Mouse (Mus musculus): ENCODE measurements around the gene Srgap2. TPM values are rescaled to one million over a fixed set of nuclear protein-coding genes. Genes with fewer than 3 reads are reported as not detected.

Gene Srgap2
- polyA plus RNA-seq, 1 experiment from 2014 or later, result 18.6 TPM

GRCm38 (mm10) chr1:131473631-131474118 is 53.5 kb downstream of the Srgap2 start:
- H3K4me3 ChIP-seq, result no peak overlapping the region
- H3K4me1 ChIP-seq (replicated peaks), result no peaks in the 10 kb centered on the region; the same call in 1 of the 2 replicates
- no peaks in the 10 kb centered on the region for H3K27me3 ChIP-seq (replicated peaks)
- no peak for ATAC-seq (ENCODE audit: insufficient number of reproducible peaks, low FRiP score)
- no peak overlapping the region for H3K27ac ChIP-seq (ENCODE audit: poor library complexity, severe bottlenecking)
- H3K4me2 ChIP-seq, result no peak overlapping the region
- H3K36me3 ChIP-seq, result no peaks in the 10 kb centered on the region
- no peaks in the 10 kb centered on the region for H3K9me3 ChIP-seq (replicated peaks)
- no peak overlapping the region for H3K9ac ChIP-seq

DNA sequence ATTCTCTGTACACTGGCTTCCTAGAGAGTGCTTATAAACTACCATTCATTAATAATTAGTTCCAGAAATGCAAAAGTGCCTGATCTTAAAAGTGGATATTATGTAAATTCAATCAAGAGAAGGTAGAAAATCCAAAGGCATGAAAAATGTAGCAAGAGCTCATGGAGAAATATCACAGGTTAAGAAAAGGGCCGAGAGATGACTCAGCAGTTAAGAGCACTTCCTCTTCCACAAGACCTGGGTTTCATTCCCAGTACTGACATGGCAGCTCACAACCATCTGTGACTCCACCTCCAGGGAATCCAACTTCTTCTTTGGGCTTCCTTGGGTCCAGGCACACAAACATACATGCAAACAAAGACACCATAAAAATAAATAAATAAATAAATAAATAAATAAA is 56.6 kb downstream of the Srgap2 start:
- Histone ChIP-seq H3K4me3 (no peak overlapping the region), H3K36me3 (no peaks in the 10 kb centered on the region), H3K27ac (ENCODE audit: poor library complexity, severe bottlenecking) (no peak overlapping the region), H3K9ac (no peak overlapping the region), H3K27me3 (replicated peaks) (no peaks in the 10 kb centered on the region), H3K4me1 (replicated peaks) (peaks cover 10% of the 10 kb centered on the region; the same call in 1 of the 2 replicates), H3K4me2 (no peak overlapping the region), H3K9me3 (replicated peaks) (no peaks in the 10 kb centered on the region)
- no peak for ATAC-seq (ENCODE audit: insufficient number of reproducible peaks, low FRiP score)
- 74% methylated on average over 1 of the region's 1 CpGs for WGBS

- 86% methylated on average over 4 of the region's 4 CpGs for WGBS
- no peak for ATAC-seq (ENCODE audit: insufficient number of reproducible peaks, low FRiP score)
Observed at GRCm38 (mm10) chr1:131465855-131466254, 61.3 kb downstream of the Srgap2 start.

DNA sequence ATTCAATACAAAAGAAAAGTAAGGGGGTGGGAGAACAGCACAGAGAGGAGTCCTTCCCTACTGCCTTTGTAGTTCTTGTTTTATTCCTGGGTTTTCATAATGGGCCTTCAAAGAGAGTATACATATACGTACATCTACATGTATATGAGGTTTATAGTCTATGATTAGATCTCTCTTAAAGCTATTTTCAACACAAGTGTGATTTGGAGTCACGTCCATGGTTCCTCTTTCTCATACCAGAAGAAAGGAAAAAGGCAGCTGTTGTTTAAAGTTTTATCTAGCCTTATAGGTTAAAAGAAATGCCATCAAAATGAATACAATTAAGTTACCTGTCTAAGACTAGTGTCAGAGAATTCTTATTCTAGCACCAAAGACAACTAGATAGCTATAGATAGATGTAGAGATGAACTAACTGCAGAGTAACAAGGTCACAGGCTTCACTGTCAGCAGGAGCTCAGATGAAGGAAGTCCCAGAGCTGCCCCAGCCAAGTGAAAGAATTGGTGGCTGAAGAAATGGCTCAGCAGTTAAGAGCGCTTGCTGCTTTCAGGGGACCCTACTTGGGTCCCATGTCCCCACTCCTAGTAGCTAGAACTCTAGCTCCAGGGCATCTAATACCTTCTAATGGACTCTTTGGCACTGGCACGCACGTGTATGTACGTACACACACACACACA is 63.1 kb downstream of the Srgap2 start:
- Histone ChIP-seq H3K9ac (no peak overlapping the region), H3K4me1 (replicated peaks) (peaks cover 15% of the 10 kb centered on the region), H3K36me3 (no peaks in the 10 kb centered on the region), H3K9me3 (replicated peaks) (no peaks in the 10 kb centered on the region), H3K4me3 (no peak overlapping the region), H3K27ac (ENCODE audit: poor library complexity, severe bottlenecking) (no peak overlapping the region), H3K4me2 (no peak overlapping the region), H3K27me3 (replicated peaks) (no peaks in the 10 kb centered on the region)
- WGBS, result 93% methylated on average over 6 of the region's 6 CpGs
- no peak for ATAC-seq (ENCODE audit: insufficient number of reproducible peaks, low FRiP score)

More at GRCm38 (mm10) chr1:131465855-131466254, 61.3 kb downstream of the Srgap2 start:
- H3K4me2 ChIP-seq, result no peak overlapping the region
- no peaks in the 10 kb centered on the region for H3K9me3 ChIP-seq (replicated peaks)
- no peak overlapping the region for H3K9ac ChIP-seq
- no peak overlapping the region for H3K4me3 ChIP-seq
- H3K4me1 ChIP-seq (replicated peaks), result peaks cover 15% of the 10 kb centered on the region
- no peaks in the 10 kb centered on the region for H3K27me3 ChIP-seq (replicated peaks)
- no peak overlapping the region for H3K27ac ChIP-seq (ENCODE audit: poor library complexity, severe bottlenecking)
- no peaks in the 10 kb centered on the region for H3K36me3 ChIP-seq

GRCm38 (mm10) chr1:131462541-131463067 is 64.5 kb downstream of the Srgap2 start:
- no peak overlapping the region for H3K27ac ChIP-seq (ENCODE audit: poor library complexity, severe bottlenecking)
- ATAC-seq (ENCODE audit: insufficient number of reproducible peaks, low FRiP score), result no peak
- H3K36me3 ChIP-seq, result no peaks in the 10 kb centered on the region
- no peak overlapping the region for H3K4me3 ChIP-seq
- no peaks in the 10 kb centered on the region for H3K9me3 ChIP-seq (replicated peaks)
- H3K4me2 ChIP-seq, result no peak overlapping the region
- 80% methylated on average over 1 of the region's 1 CpGs for WGBS
- H3K9ac ChIP-seq, result no peak overlapping the region
- H3K4me1 ChIP-seq (replicated peaks), result peaks cover 12% of the 10 kb centered on the region
- H3K27me3 ChIP-seq (replicated peaks), result no peaks in the 10 kb centered on the region

GRCm38 (mm10) chr1:131460914-131461530 is 66.1 kb downstream of the Srgap2 start:
- no peaks in the 10 kb centered on the region for H3K27me3 ChIP-seq (replicated peaks)
- H3K9me3 ChIP-seq (replicated peaks), result no peaks in the 10 kb centered on the region
- ATAC-seq (ENCODE audit: insufficient number of reproducible peaks, low FRiP score), result no peak
- no peak overlapping the region for H3K9ac ChIP-seq
- 48% methylated on average over 1 of the region's 1 CpGs for WGBS
- H3K36me3 ChIP-seq, result no peaks in the 10 kb centered on the region
- H3K4me1 ChIP-seq (replicated peaks), result peaks cover 7% of the 10 kb centered on the region
- no peak overlapping the region for H3K27ac ChIP-seq (ENCODE audit: poor library complexity, severe bottlenecking)
- H3K4me2 ChIP-seq, result no peak overlapping the region
- no peak overlapping the region for H3K4me3 ChIP-seq

DNA sequence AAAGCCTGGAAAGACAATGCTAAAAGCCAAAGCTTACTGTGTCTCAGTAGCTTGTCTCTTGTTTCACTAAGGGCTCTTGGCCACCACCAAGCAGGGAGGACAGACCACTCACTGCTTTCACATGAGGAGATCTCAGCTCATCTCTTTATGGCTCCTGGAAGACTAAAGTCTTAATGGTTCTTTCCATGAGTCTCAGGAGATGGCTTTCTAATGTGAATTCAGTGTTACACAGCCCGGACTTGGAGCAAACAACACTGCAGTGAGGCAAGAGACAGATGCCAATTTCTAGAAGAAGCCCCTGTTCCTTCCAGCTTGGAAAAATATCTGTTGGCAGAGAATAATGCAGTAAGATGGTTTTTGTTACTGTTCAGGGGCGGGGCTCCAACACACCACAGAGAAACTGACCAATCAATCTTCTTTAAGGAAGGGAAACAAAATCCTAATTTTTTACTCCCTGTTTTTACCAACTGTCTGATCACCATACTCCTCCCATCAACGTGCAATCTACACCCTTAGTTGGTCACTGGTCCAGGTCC is 71.7 kb downstream of the Srgap2 start:
- Histone ChIP-seq H3K9me3 (replicated peaks) (no peaks in the 10 kb centered on the region), H3K4me1 (replicated peaks) (peaks cover 10% of the 10 kb centered on the region), H3K36me3 (no peaks in the 10 kb centered on the region), H3K9ac (no peak overlapping the region), H3K4me2 (no peak overlapping the region), H3K4me3 (no peak overlapping the region), H3K27me3 (replicated peaks) (no peaks in the 10 kb centered on the region), H3K27ac (ENCODE audit: poor library complexity, severe bottlenecking) (no peak overlapping the region)
- WGBS, result 87% methylated on average over 3 of the region's 3 CpGs
- no peak for ATAC-seq (ENCODE audit: insufficient number of reproducible peaks, low FRiP score)

DNA sequence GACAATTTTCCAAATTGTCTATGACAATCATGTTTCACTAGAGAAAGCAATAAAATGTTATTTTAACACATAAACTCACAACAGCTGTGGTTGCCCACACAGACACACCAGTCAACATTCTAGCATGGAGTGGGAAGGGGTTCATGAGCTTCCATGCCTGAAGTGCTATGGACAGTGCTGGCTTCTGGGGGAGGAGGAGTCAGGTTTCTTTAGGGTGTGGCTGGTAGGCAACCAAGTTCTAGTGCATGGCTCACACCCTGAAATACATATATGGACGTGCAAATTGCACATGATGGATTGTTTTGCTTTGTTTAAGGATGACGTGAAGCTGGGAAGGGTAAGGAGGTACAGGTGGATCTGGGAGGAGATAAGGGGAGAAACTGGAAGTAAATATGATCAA is 72.8 kb downstream of the Srgap2 start:
- peaks cover 10% of the 10 kb centered on the region for H3K4me1 ChIP-seq (replicated peaks)

DNA sequence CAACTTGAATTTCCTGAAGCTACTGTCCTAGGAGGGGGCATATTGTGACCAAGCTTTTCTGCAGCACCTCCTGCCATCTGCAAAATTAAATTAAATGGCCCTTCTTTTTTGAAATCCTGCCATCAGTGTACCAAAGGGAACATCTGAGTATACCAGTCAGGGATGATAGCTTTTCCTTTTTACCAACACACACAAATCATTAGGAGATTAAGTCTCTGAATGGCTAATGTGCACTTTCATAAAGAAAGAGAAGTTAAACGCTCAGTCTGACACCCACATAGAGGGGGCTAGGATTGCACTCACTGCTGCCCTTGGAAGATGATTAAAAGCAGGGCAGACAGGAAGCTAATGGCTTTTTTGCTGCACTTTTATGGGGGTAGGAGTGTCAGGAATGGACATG is 73.8 kb downstream of the Srgap2 start:
- Histone ChIP-seq H3K4me3 (no peak overlapping the region), H3K27ac (ENCODE audit: poor library complexity, severe bottlenecking) (no peak overlapping the region), H3K36me3 (no peaks in the 10 kb centered on the region), H3K4me1 (replicated peaks) (peaks cover 16% of the 10 kb centered on the region), H3K9me3 (replicated peaks) (no peaks in the 10 kb centered on the region), H3K27me3 (replicated peaks) (no peaks in the 10 kb centered on the region), H3K9ac (no peak overlapping the region), H3K4me2 (no peak overlapping the region)
- no peak for ATAC-seq (ENCODE audit: insufficient number of reproducible peaks, low FRiP score)
- WGBS, result 75% methylated on average over 1 of the region's 1 CpGs

More for the DNA sequence above, 72.8 kb downstream of the Srgap2 start:
- ATAC-seq (ENCODE audit: insufficient number of reproducible peaks, low FRiP score), result no peak
- Histone ChIP-seq H3K9me3 (replicated peaks) (no peaks in the 10 kb centered on the region), H3K27ac (ENCODE audit: poor library complexity, severe bottlenecking) (no peak overlapping the region), H3K27me3 (replicated peaks) (no peaks in the 10 kb centered on the region), H3K4me2 (no peak overlapping the region), H3K36me3 (no peaks in the 10 kb centered on the region), H3K9ac (no peak overlapping the region), H3K4me3 (no peak overlapping the region)
- 74% methylated on average over 2 of the region's 2 CpGs for WGBS

- H3K36me3 ChIP-seq, result no peaks in the 10 kb centered on the region
- no peaks in the 10 kb centered on the region for H3K27me3 ChIP-seq (replicated peaks)
- no peak overlapping the region for H3K27ac ChIP-seq (ENCODE audit: poor library complexity, severe bottlenecking)
- 83% methylated on average over 5 of the region's 5 CpGs for WGBS
- H3K4me2 ChIP-seq, result no peak overlapping the region
- no peaks in the 10 kb centered on the region for H3K9me3 ChIP-seq (replicated peaks)
- no peak overlapping the region for H3K9ac ChIP-seq
- no peak overlapping the region for H3K4me3 ChIP-seq
- peaks cover 27% of the 10 kb centered on the region for H3K4me1 ChIP-seq (replicated peaks)
- no peak for ATAC-seq (ENCODE audit: insufficient number of reproducible peaks, low FRiP score)
Observed at GRCm38 (mm10) chr1:131448373-131448772, 78.8 kb downstream of the Srgap2 start.

DNA sequence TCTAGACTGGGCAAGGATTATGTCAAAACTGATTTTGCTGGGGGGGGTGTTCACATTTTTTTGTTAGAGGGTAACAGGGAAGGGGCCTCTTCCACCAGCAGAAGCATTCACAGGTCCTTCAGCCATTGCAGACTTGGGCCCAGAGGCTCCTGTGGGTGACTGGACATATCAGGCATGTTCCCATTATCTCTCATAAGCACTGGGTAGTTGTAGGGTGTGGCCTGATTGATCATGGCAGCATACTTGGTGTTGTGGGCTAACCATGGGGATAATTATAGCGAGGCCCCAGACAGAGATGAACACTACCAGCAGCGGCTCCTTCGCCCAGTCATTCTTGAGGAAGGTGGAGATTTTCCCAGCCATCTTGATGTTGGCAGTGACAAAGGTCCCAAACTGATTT is 79.8 kb downstream of the Srgap2 start:
- 58% methylated on average over 3 of the region's 3 CpGs for WGBS
- Histone ChIP-seq H3K9me3 (replicated peaks) (no peaks in the 10 kb centered on the region), H3K4me3 (no peak overlapping the region), H3K9ac (no peak overlapping the region), H3K27me3 (replicated peaks) (no peaks in the 10 kb centered on the region), H3K27ac (ENCODE audit: poor library complexity, severe bottlenecking) (no peak overlapping the region), H3K4me1 (replicated peaks) (peaks cover 24% of the 10 kb centered on the region), H3K36me3 (no peaks in the 10 kb centered on the region), H3K4me2 (peak overlapping the region; percentile 25; the same call in 1 of the 2 replicates)
- peak; percentile 81 for ATAC-seq (ENCODE audit: insufficient number of reproducible peaks, low FRiP score)

Data from heart, embryonic 12.5 days (tissue).